Mouse (Mus musculus) midbrain, embryonic 13.5 days (tissue): ENCODE data around the gene Syne3. TPM values are rescaled to one million over a fixed set of nuclear protein-coding genes. Genes with fewer than 3 reads are reported as not detected.

ENCODE experiments used
- ATAC-seq: fragments of 200-750 bp; cut with Nextera tagmentation; 2 replicates; pipeline ENCODE4 v1.8.0; 2017; ENCODE audit warnings: mild to moderate bottlenecking, moderate TSS enrichment, moderate library complexity
- H3K27ac ChIP-seq: fragments of 300-500 bp; sonication (generic); 2 replicates; pipeline ENCODE4 v1.5.1; 2015; ENCODE audit warnings: inconsistent platforms, mild to moderate bottlenecking, moderate library complexity
- H3K27me3 ChIP-seq: fragments of 300-500 bp; sonication (generic); 2 replicates; pipeline ENCODE4 v1.6.1; 2015; ENCODE audit warnings: mild to moderate bottlenecking, inconsistent platforms
- H3K36me3 ChIP-seq: fragments of 300-500 bp; sonication (generic); 2 replicates; pipeline ENCODE4 v1.6.1; 2015; ENCODE audit warnings: mild to moderate bottlenecking, inconsistent platforms
- H3K4me1 ChIP-seq: fragments of 300-500 bp; sonication (generic); replicated peaks from 2 replicates; pipeline ENCODE4 v1.6.1; 2015; ENCODE audit warnings: inconsistent platforms
- H3K4me2 ChIP-seq: fragments of 300-500 bp; sonication (generic); replicated peaks from 2 replicates; pipeline ENCODE4 v1.6.1; 2015; ENCODE audit warnings: moderate library complexity, mild to moderate bottlenecking, inconsistent platforms
- H3K4me3 ChIP-seq: fragments of 300-500 bp; sonication (generic); replicated peaks from 2 replicates; pipeline ENCODE4 v1.5.1; 2015; ENCODE audit warnings: mild to moderate bottlenecking, inconsistent platforms
- H3K9ac ChIP-seq: fragments of 300-500 bp; sonication (generic); replicated peaks from 2 replicates; pipeline ENCODE4 v1.6.1; 2015; ENCODE audit warnings: mild to moderate bottlenecking, inconsistent platforms
- H3K9me3 ChIP-seq: fragments of 300-500 bp; sonication (generic); 2 replicates; pipeline ENCODE4 v1.6.1; 2016; ENCODE audit warnings: mild to moderate bottlenecking, inconsistent platforms
- WGBS: fragments of 180-500 bp; shearing (Covaris S2); methylation state at CpG from one replicate; pipeline ENCODE4 v1.1.7; 2015; 5-methylcytosine and 5-hydroxymethylcytosine counted together
- polyA plus RNA-seq: library from polyadenylated mRNA; unstranded; fragments of >200 nt; fragmentation: Nextera tagmentation; extraction: Ambion mirVana; gene quantifications from 2 replicates; pipeline ENCODE4 v1.2.1, GENCODE M21; 2015

Gene Syne3
- 0.17 and 0.27 TPM in 2 replicates for polyA plus RNA-seq

GRCm38 (mm10) chr12:105009370-105010212, at the start of gene Syne3:
Syne3 (minus strand) TSS chr12:105009809.
- under 1% methylated on average over 64 of the region's 66 CpGs for WGBS
- no peak within 1 kb of the TSS for H3K27ac ChIP-seq
- peak; percentile 77 for ATAC-seq

GRCm38 (mm10) chr12:105055308-105055707, 45.7 kb upstream of the Syne3 start:
- Histone ChIP-seq H3K4me2 (no peak overlapping the region), H3K9ac (no peak overlapping the region), H3K27me3 (no peaks in the 10 kb centered on the region), H3K4me3 (no peak overlapping the region), H3K27ac (no peak overlapping the region), H3K36me3 (no peaks in the 10 kb centered on the region), H3K9me3 (no peaks in the 10 kb centered on the region), H3K4me1 (no peaks in the 10 kb centered on the region)
- ATAC-seq = no peak
- 79% methylated on average over 6 of the region's 6 CpGs for WGBS

More at GRCm38 (mm10) chr12:105009370-105010212, at the start of gene Syne3:
- H3K27me3 ChIP-seq = peaks cover 53% of the 10 kb centered on the region
- H3K4me2 ChIP-seq = peak within 1 kb of the TSS; percentile 98
- H3K36me3 ChIP-seq = no peaks in the 10 kb centered on the region
- peaks cover 20% of the 10 kb centered on the region for H3K4me1 ChIP-seq
- no peaks in the 10 kb centered on the region for H3K9me3 ChIP-seq
- peak within 1 kb of the TSS; percentile 57 for H3K4me3 ChIP-seq
- peak within 1 kb of the TSS; percentile 65 for H3K9ac ChIP-seq

- Histone ChIP-seq H3K4me2 (no peak overlapping the region), H3K27ac (no peak overlapping the region), H3K36me3 (no peaks in the 10 kb centered on the region), H3K9me3 (no peaks in the 10 kb centered on the region), H3K4me3 (no peak overlapping the region), H3K4me1 (no peaks in the 10 kb centered on the region), H3K9ac (no peak overlapping the region), H3K27me3 (no peaks in the 10 kb centered on the region)
- no peak for ATAC-seq
- 94% methylated on average over 15 of the region's 15 CpGs for WGBS
Measured at GRCm38 (mm10) chr12:105054041-105054440, 44.4 kb upstream of the Syne3 start.

- Histone ChIP-seq H3K27ac (no peak overlapping the region), H3K4me1 (peaks cover 4% of the 10 kb centered on the region; the same call in 1 of the 2 replicates), H3K4me2 (no peak overlapping the region), H3K9ac (no peak overlapping the region), H3K9me3 (no peaks in the 10 kb centered on the region), H3K36me3 (0 out of 2 replicates have a peak, but pooled peaks cover 3% of the 10 kb centered on the region), H3K4me3 (no peak overlapping the region), H3K27me3 (no peaks in the 10 kb centered on the region)
- WGBS = 14% methylated on average over 4 of the region's 4 CpGs
- ATAC-seq = peak; percentile 57; the same call in 1 of the 2 replicates
Measured at GRCm38 (mm10) chr12:105050898-105051297, 41.3 kb upstream of the Syne3 start.

- Histone ChIP-seq H3K4me1 (peaks cover 4% of the 10 kb centered on the region; the same call in 1 of the 2 replicates), H3K27me3 (no peaks in the 10 kb centered on the region), H3K36me3 (0 out of 2 replicates have a peak, but pooled peaks cover 5% of the 10 kb centered on the region), H3K4me3 (no peak overlapping the region), H3K9me3 (no peaks in the 10 kb centered on the region), H3K4me2 (no peak overlapping the region), H3K27ac (no peak overlapping the region), H3K9ac (no peak overlapping the region)
- WGBS = 90% methylated on average over 12 of the region's 12 CpGs
- ATAC-seq = no peak
Measured at GRCm38 (mm10) chr12:105049813-105050212, 40.2 kb upstream of the Syne3 start.

- no peaks in the 10 kb centered on the region for H3K9me3 ChIP-seq
- no peak overlapping the region for H3K27ac ChIP-seq
- H3K27me3 ChIP-seq = no peaks in the 10 kb centered on the region
- no peak for ATAC-seq
- H3K4me2 ChIP-seq = no peak overlapping the region
- H3K4me1 ChIP-seq = peaks cover 4% of the 10 kb centered on the region; the same call in 1 of the 2 replicates
- H3K9ac ChIP-seq = no peak overlapping the region
- WGBS = 41% methylated on average over 17 of the region's 17 CpGs
- peaks cover 5% of the 10 kb centered on the region; the same call in 1 of the 2 replicates for H3K36me3 ChIP-seq
- H3K4me3 ChIP-seq = no peak overlapping the region
Measured at GRCm38 (mm10) chr12:105048301-105048863, 38.8 kb upstream of the Syne3 start.

- no peak for ATAC-seq
- Histone ChIP-seq H3K9me3 (no peaks in the 10 kb centered on the region), H3K4me2 (no peak overlapping the region), H3K36me3 (peaks cover 35% of the 10 kb centered on the region), H3K4me3 (no peak overlapping the region), H3K4me1 (peaks cover 8% of the 10 kb centered on the region), H3K27me3 (no peaks in the 10 kb centered on the region), H3K9ac (no peak overlapping the region), H3K27ac (no peak overlapping the region)
- 92% methylated on average over 9 of the region's 9 CpGs for WGBS
Measured at GRCm38 (mm10) chr12:105044775-105045174, 35.2 kb upstream of the Syne3 start.

GRCm38 (mm10) chr12:105043081-105043480, 33.5 kb upstream of the Syne3 start:
- Histone ChIP-seq H3K27me3 (no peaks in the 10 kb centered on the region), H3K4me3 (no peak overlapping the region), H3K9ac (no peak overlapping the region), H3K9me3 (no peaks in the 10 kb centered on the region), H3K4me1 (peaks cover 6% of the 10 kb centered on the region), H3K27ac (no peak overlapping the region), H3K4me2 (no peak overlapping the region), H3K36me3 (peaks cover 35% of the 10 kb centered on the region)
- ATAC-seq = no peak
- WGBS = 90% methylated on average over 5 of the region's 5 CpGs

GRCm38 (mm10) chr12:105040950-105041349, 31.3 kb upstream of the Syne3 start:
- no peak overlapping the region for H3K4me3 ChIP-seq
- H3K4me1 ChIP-seq = peaks cover 11% of the 10 kb centered on the region
- 93% methylated on average over 7 of the region's 7 CpGs for WGBS
- H3K27ac ChIP-seq = no peak overlapping the region
- no peaks in the 10 kb centered on the region for H3K27me3 ChIP-seq
- no peaks in the 10 kb centered on the region for H3K9me3 ChIP-seq
- peaks cover 36% of the 10 kb centered on the region for H3K36me3 ChIP-seq
- H3K4me2 ChIP-seq = no peak overlapping the region
- ATAC-seq = no peak
- no peak overlapping the region for H3K9ac ChIP-seq

- 70% methylated on average over 12 of the region's 12 CpGs for WGBS
Measured at GRCm38 (mm10) chr12:105039578-105040289, 30.1 kb upstream of the Syne3 start.

GRCm38 (mm10) chr12:105038918-105039317, 29.3 kb upstream of the Syne3 start:
- H3K27ac ChIP-seq = no peak overlapping the region
- H3K4me1 ChIP-seq = peaks cover 26% of the 10 kb centered on the region
- H3K9ac ChIP-seq = no peak overlapping the region
- H3K27me3 ChIP-seq = no peaks in the 10 kb centered on the region
- H3K4me3 ChIP-seq = no peak overlapping the region
- no peak overlapping the region for H3K4me2 ChIP-seq
- no peaks in the 10 kb centered on the region for H3K9me3 ChIP-seq
- no peak for ATAC-seq
- 85% methylated on average over 7 of the region's 7 CpGs for WGBS
- peaks cover 33% of the 10 kb centered on the region for H3K36me3 ChIP-seq

More at GRCm38 (mm10) chr12:105039578-105040289, 30.1 kb upstream of the Syne3 start:
- Histone ChIP-seq H3K4me1 (peaks cover 18% of the 10 kb centered on the region), H3K4me2 (no peak overlapping the region), H3K36me3 (peaks cover 33% of the 10 kb centered on the region), H3K4me3 (no peak overlapping the region), H3K9me3 (no peaks in the 10 kb centered on the region), H3K9ac (no peak overlapping the region), H3K27me3 (no peaks in the 10 kb centered on the region), H3K27ac (no peak overlapping the region; the same call in 1 of the 2 replicates)
- ATAC-seq = no peak

- Histone ChIP-seq H3K36me3 (peaks cover 33% of the 10 kb centered on the region), H3K9ac (no peak overlapping the region), H3K4me1 (peaks cover 33% of the 10 kb centered on the region), H3K27ac (no peak overlapping the region), H3K9me3 (no peaks in the 10 kb centered on the region), H3K4me3 (no peak overlapping the region), H3K4me2 (no peak overlapping the region), H3K27me3 (no peaks in the 10 kb centered on the region)
- 92% methylated on average over 11 of the region's 11 CpGs for WGBS
- ATAC-seq = no peak
Measured at GRCm38 (mm10) chr12:105038211-105038610, 28.6 kb upstream of the Syne3 start.
